Mouse (Mus musculus): ENCODE measurements at regions not wholly inside any gene's neighbourhood (a gene's known extent, or its start where the extent isn't known, plus 50 kb on each side); places are given as distances from the start of the nearest gene placed in this dataset.

- in situ Hi-C loops (cut with MboI, MseI) = no loop called here
Observed at GRCm38 (mm10) chr1:136714987-136715386, 90.3 kb downstream of the Zfp281 start.

GRCm38 (mm10) chr1:136717830-136718517 lies 93.3 kb downstream of the Zfp281 start:
- in situ Hi-C loops (cut with MboI, MseI) = no loop called here

DNA sequence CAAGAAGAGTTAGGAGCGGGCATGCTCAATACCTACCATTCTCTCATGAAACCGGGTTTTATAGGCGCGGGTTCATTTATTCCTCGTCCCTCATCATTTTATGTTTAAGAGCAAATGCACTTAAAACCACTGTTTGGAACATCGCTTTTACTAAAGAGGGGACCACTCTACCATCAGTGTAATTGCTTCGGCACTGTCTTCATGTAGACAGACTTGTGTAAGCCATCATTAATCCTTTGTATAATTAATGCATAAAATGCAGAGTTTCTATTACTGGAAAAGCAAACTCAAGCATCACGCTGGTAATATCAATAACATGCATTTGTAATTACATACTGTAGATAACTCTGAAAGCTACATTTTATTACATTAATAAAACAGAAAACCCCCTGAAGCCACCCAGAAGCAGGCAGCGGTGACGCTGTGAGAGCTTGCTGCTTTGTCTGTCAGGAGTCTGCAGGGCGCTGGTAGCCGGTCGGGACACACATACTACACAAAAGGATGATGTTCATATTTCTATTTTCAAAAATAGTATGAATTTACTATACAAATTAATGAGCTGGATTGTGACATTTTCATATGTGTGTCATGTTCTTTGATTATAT lies 99.2 kb downstream of the Zfp281 start:
- in situ Hi-C loops (cut with MboI, MseI) = loop anchor here (10.0 kb wide), 1 partner anchor 61 kb away; no protein-coding TSS in a partner anchor

DNA sequence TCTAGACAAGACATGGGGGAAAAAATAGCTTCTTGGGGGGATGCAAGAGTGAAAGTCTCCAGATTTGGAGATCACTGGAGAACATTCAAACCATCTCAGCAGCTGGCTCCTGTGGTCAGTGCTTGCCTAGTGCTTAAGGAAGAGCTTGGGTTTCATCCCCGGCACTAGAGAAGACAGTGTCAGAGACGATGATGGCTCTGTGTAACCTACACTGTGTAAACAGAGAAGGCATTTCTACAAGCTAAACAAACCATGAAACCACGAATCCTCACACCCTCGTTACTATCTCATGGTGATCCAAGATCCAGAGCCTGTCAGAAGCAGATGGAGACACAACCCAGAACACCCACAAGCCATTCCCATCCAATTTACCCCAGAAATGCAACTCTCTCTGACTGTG lies 100.5 kb downstream of the Zfp281 start:
- in situ Hi-C loops (cut with MboI, MseI) = loop anchor here (10.0 kb wide), 1 partner anchor 60 kb away; no protein-coding TSS in a partner anchor

DNA sequence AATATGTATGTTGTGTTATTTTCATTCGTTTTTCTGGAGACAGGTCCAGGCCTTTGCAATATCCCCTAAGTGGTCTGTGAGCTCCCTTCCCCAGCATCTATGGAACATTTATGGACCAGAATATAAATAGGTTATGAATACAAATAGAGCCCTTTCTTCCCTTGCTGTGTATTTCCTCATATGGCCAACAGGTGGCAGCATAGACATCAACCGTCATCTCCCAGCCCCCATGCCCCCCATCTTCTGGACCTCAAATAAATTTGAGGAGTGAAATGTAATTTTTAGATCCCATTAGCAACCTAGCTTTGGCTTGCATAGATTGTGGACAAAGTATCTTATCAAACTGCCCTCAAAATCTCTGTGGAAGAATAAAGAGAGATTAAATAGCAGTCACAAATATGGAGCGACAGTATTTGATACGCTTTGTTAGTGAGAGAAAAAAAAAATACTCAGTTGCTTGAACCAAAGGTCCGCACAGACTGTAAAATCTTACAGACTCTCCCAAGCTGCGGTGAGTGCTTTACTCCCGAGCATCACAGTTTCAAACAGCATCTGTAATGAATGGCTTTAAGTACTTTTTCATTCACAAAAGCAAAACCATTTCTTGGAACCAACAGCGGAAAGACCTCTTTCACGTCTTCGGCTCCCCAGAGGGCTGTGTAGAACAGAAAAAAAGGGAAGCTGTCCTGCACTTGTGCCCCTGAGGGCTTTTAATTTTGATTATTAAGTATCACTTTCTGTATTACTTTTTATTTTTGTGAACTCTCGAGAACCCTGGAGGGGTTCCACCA lies 101.6 kb downstream of the Zfp281 start:
- in situ Hi-C loops (cut with MboI, MseI) = loop anchor here (10.0 kb wide), 1 partner anchor 58 kb away; no protein-coding TSS in a partner anchor

DNA sequence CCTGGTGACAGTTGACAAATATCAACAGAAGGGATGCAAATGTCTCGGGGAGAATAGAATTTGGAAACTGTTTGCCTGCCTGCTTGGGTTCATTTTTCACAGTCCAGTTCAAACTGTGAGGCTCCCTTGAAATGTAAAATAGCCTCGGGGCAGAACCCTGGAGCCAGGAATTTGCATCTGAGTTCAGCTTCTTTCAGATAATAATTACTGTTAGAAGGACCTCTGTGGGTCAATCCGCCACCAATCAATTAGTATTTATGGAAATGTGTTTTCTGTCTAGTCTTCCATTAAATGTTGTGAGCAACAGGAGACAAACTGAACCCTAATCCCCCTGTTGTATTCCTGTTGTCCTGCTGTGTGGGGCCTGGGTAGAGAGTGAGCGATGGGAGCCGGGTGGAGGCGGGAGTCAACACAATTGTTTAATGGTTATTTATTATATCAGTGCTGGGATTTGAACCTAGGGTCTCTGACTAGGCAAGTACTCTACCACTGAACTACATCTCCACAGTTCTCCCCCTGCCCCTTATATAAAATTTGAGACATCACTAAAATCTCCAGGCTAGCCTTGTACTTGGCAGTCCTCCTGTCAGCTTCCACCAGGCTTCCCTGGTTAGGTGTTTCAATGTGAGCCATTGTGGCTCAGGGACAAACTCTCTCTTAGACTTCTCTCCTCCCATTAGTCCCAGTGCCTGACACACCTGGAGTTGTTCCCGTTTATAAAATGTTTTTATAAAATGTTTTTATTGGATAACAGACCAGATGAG lies 103.3 kb downstream of the Zfp281 start:
- in situ Hi-C loops (cut with MboI, MseI) = loop anchor here (10.0 kb wide), 1 partner anchor 57 kb away; no protein-coding TSS in a partner anchor

- in situ Hi-C loops (cut with MboI, MseI) = loop anchor here (10.0 kb wide), 1 partner anchor 56 kb away; no protein-coding TSS in a partner anchor
Observed at GRCm38 (mm10) chr1:136728632-136728944, 103.9 kb downstream of the Zfp281 start.

DNA sequence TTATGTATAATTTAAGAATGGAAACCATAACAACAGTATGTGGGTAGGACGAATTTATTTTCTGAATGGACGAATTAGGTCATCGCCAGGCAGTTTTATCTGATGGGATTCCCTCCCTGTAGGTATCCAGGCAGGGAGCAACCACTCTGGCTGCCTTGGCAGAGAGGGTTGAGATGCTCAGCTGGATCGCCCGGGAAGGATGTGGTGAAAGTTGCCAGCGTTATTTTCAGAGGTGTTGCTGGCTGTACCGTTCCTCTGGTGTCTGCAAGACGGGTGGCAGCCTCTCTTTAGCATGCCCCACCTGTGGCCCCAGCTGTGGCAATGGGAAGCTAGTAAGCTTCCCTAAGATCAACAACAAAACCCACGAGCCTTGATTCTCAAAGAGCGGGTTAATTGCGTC lies 105.9 kb downstream of the Zfp281 start:
- in situ Hi-C loops (cut with MboI, MseI) = no loop called here

DNA sequence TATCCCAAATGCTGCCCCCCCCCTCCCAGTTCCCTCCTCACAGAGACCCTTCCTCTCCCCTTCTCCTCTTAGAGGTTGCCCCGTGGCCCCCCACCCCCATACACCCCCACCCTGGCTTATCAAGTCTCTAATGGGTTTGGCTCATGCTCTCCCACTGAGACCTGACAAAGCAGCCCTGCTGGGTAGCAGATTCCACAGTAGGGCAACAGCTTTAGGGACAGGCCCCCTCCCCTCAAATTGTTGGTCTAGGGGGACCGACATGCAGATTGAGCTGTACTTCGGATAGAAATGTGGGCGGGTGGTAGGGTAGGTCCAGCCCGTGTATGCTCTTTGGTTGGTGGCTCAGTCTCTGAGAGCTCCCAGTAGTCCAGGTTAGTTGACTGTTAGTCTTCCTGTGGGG lies 113.3 kb downstream of the Zfp281 start:
- in situ Hi-C loops (cut with MboI, MseI) = no loop called here

- in situ Hi-C loops (cut with MboI, MseI) = no loop called here
Observed at GRCm38 (mm10) chr1:136739486-136739885, 114.8 kb downstream of the Zfp281 start.

DNA sequence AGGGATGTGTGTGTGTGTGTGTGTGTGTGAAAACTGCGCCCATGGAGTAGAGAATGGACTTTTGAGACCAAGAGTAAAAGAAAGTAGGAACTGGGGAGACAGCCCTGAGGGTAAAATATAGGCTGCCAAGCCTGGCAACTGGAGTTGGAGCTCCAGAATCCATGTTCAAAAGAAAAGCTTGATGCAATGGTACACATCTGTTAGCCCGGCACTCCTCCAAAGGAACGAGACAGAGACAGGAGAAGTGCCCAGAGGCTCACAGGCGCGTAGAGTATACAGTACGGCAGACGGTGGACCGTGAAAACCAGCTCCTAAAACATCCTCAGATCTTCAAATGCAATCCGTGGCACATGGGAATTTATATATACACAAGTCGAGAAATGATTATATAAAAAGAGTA lies 116.4 kb downstream of the Zfp281 start:
- in situ Hi-C loops (cut with MboI, MseI) = loop anchor here (5.0 kb wide), 1 partner anchor 189 kb away; no protein-coding TSS in a partner anchor

- in situ Hi-C loops (cut with MboI, MseI) = no loop called here
Observed at GRCm38 (mm10) chr1:136749188-136749587, 124.5 kb downstream of the Zfp281 start.

GRCm38 (mm10) chr1:136751464-136752191 lies 126.9 kb downstream of the Zfp281 start:
- in situ Hi-C loops (cut with MboI, MseI) = no loop called here

DNA sequence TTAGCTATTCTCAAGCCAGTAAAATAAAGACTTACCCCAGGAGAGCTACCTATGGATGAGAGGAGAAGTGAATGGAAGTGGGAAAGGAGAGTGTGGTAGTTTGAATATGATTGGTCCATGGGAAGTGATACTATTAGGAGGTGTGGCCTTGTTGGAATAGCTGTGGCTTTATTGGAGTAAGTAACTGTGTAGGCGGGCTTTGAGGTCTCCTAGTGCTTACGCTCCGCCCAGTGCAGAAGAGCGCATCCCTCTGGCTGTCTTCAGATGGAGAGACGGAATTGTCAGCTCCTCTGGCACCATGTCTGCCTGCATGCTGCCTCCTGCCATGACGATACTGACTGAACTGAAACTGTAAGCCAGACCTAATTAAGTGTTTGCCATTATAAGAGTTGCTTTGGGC lies 129.6 kb downstream of the Zfp281 start:
- in situ Hi-C loops (cut with MboI, MseI) = no loop called here

- in situ Hi-C loops (cut with MboI, MseI) = no loop called here
Observed at GRCm38 (mm10) chr1:136758730-136759129, 134.0 kb downstream of the Zfp281 start.

DNA sequence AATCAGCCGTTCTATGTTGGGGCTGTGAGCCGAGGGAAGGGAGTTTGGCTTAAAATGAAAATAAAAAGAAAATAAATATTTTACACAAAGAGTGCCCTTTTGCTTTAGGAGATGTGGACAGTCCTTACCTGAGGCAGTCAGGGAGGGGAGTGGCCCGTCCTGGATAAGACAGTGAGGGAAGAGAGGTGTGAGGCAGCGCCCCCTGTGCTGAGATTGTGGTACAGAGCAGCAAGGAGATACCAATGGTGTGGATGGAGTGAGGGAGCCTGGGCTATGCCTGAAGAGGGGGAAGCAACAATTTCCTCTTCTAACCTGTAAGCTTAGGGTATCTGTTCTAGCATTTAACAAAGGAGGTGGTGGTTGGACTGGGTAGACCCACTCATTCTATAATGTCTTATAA lies 134.5 kb downstream of the Zfp281 start:
- in situ Hi-C loops (cut with MboI, MseI) = no loop called here

DNA sequence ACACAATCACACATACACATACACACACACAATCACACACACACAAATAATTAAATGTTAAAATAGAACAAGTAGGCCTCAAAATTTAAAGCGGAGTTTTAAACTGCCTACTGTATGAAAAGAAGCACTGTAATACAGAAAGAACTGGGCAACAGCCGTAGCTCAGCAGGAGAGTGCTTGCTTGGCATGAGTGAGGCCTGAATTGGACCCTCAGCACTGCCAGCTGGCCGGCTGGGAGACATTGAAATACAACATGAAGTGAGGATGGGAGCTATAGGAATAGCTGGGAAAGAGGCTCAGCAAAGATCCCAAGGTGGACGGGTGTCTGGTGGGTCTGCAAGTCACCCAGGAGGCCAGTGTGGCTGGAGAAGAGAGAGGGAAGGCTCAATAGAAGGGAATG lies 136.8 kb downstream of the Zfp281 start:
- in situ Hi-C loops (cut with MboI, MseI) = no loop called here

DNA sequence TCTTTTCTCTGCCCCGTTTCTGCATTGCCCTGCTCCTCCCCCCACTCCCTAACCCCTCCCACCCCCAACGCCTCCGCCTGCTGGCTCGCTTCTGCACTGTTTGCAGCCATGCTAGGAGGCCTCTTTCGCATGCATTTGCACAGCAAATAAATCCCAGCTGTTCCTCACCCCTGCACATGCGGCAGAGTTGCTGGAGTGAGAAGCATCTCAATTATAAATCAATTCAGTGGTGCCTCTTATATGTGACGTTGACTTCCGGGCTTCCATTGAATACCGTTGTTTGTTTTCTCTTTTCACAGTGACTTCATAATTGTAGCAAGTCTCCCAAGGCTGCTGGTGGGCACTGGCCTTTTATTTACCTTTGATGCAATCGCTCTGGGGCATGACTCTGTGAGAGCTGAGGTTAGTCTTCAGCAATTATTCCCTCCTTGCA lies 144.3 kb downstream of the Zfp281 start:
- in situ Hi-C loops (cut with MboI, MseI) = no loop called here

GRCm38 (mm10) chr1:136773743-136774142 lies 149.0 kb downstream of the Zfp281 start:
- in situ Hi-C loops (cut with MboI, MseI) = no loop called here

DNA sequence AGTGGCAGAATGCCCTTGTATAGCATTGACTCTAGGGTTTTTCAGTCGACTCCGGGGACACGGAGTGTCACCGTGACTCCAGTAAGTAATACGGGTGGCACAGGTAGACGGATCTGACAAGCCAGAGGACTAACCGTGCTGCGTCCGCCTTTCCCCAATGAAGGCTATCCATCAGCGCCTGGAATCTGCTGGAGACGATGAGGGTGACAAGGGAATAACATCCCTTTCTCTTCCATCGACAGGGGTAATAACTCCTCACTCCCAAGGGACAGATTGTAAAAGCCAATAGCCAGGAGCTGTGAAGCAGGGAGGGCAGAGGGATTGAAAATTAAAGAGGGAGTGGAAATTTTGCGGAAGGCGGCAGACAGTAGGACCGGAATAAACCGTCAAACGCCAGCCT lies 151.5 kb downstream of the Zfp281 start:
- in situ Hi-C loops (cut with MboI, MseI) = no loop called here

All from T-helper 2 cell (primary cell).